Mouse (Mus musculus): ENCODE results near the gene Atg10. TPM values are rescaled to one million over a fixed set of nuclear protein-coding genes. Genes with fewer than 3 reads are reported as not detected.
A peak's percentile ranks its signal among the peaks of the same experiment; 100 is the strongest.

Atg10 gene
- polyA plus RNA-seq, 1 experiment from 2014 or later, result 12.8 TPM

DNA sequence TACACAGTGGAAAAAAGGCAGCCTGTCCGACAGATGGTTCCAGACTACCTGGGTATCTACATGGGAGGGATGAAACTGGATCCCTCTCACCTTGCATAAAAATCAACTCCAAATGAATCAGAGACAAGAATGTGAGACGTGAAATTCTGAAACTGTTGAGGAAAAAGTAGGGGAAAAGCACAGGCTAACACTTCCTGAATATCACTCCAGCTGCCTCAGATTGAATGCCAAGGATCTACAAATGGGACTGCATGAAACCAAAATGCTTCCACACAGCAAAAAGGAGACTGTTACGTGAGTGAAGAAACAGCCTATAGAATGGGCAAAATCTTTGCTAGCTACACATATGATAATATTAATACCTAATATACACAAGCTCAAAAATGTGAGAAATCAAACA is 238.4 kb downstream of the Atg10 start:
- WGBS, result 77% methylated on average over 3 of the region's 3 CpGs
- Histone ChIP-seq H3K4me3 (replicated peaks) (no peak overlapping the region), H3K4me2 (no peak overlapping the region), H3K27me3 (replicated peaks) (no peaks in the 10 kb centered on the region), H3K9ac (no peak overlapping the region), H3K27ac (no peak overlapping the region), H3K36me3 (no peaks in the 10 kb centered on the region), H3K4me1 (no peaks in the 10 kb centered on the region), H3K9me3 (no peaks in the 10 kb centered on the region)
- ATAC-seq (ENCODE audit: insufficient read depth, low FRiP score, low read depth), result no peak

DNA sequence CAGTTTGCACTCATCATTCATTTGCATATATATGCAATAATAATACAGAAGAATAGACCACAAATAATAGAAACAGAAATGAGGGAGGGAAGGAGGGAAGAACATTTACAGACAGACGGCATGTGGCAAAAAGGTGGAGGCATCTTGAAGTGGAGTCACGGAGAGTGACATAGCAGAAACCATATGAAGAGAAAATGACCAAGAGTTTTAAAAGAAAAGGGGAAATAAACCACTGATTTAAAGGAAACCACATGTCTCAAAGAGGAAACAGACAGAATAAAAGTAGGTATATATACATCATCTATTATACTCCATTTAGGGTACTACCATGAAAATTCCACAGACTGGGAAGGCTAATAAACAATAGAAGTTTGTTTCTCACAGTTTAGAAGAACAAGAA is 239.7 kb downstream of the Atg10 start:
- Histone ChIP-seq H3K9ac (no peak overlapping the region), H3K27me3 (replicated peaks) (no peaks in the 10 kb centered on the region), H3K27ac (no peak overlapping the region), H3K4me1 (no peaks in the 10 kb centered on the region), H3K36me3 (no peaks in the 10 kb centered on the region), H3K9me3 (no peaks in the 10 kb centered on the region), H3K4me2 (no peak overlapping the region), H3K4me3 (replicated peaks) (no peak overlapping the region)
- no peak for ATAC-seq (ENCODE audit: insufficient read depth, low FRiP score, low read depth)
- WGBS, result 66% methylated on average over 2 of the region's 2 CpGs

DNA sequence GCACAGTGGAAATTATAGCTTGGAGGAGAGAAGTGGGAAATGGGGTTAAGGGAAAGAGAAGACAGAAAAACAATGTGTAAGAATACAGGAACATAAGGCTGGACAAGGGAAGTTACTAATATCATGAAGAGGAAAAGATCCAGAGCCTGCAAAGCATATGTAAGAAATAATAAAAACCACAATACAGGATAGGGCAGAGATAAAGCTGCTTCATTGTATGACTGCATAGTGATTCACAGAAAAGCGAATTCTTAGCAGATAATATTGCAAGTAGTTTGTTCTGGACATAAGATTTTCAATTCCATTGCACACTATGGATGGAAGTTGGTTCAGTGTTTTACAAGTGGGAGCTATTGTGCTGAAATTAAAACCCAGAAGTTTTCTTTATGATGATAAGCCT is 242.0 kb downstream of the Atg10 start:
- ATAC-seq (ENCODE audit: insufficient read depth, low FRiP score, low read depth), result no peak
- WGBS, result 84% methylated on average over 1 of the region's 1 CpGs
- no peaks in the 10 kb centered on the region for H3K9me3 ChIP-seq
- H3K36me3 ChIP-seq, result no peaks in the 10 kb centered on the region
- no peaks in the 10 kb centered on the region for H3K27me3 ChIP-seq (replicated peaks)
- H3K4me1 ChIP-seq, result no peaks in the 10 kb centered on the region
- no peak overlapping the region for H3K27ac ChIP-seq
- no peak overlapping the region for H3K4me3 ChIP-seq (replicated peaks)
- H3K4me2 ChIP-seq, result no peak overlapping the region
- H3K9ac ChIP-seq, result no peak overlapping the region

DNA sequence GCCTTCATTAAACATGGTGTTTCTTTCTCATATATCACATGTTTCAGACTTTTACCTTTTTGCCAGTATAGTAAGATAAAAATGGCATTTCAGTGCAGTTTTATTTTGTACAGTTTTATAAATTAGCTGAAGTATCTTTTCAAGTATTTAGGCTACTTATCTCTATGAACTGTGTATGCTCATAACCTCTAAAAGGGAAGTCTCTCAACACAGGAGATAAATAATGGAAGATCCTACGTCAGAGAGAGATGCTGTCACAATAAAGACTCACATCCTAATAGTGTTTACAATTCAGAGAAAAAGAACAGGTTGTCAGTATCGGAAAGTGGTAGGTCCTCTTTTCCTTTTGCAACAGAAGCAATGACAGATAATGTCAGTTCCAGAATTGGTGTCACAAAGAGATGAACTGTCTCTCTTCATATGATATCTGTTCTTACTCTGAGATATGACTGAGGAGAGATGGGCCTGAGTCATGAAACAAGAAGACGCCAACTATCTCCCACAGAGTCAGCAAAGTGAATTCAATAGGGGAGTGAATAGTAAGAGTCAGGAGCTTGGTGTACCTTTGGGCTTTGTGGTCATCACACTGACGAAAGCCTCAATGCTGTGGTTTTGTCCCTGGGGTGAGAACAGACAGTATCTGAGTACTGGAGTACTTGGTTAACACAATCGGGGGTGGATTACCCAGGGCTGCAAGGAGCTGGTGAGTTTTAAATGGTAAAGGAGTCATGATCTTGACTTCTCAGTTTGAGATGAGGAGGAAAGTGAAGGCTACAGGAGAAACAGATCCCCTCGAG is 242.7 kb downstream of the Atg10 start:
- Histone ChIP-seq H3K27me3 (replicated peaks) (no peaks in the 10 kb centered on the region), H3K4me3 (replicated peaks) (no peak overlapping the region), H3K9ac (no peak overlapping the region), H3K4me2 (no peak overlapping the region), H3K4me1 (no peaks in the 10 kb centered on the region), H3K27ac (no peak overlapping the region), H3K36me3 (no peaks in the 10 kb centered on the region), H3K9me3 (no peaks in the 10 kb centered on the region)
- WGBS, result 70% methylated on average over 6 of the region's 6 CpGs
- ATAC-seq (ENCODE audit: insufficient read depth, low FRiP score, low read depth), result no peak

DNA sequence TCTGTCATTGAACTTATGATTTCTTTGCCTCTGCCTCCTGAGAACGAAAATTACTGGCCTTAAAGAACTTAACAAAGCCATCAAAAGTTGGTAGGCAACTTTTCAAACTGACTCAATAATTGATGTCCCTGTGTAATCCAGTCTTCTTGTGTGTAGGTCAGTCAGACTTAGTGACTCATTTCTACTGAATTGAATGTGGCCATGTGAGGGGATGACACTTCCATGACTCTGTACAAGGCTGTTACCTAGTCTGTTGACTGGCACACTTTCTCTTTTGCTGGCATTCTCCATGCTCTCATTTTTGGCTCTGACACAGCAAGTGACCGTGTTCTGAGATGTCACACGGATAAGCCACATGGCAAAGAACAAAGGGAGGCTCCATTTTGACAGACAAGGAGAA is 246.7 kb downstream of the Atg10 start:
- Histone ChIP-seq H3K4me2 (no peak overlapping the region), H3K27me3 (replicated peaks) (no peaks in the 10 kb centered on the region), H3K36me3 (no peaks in the 10 kb centered on the region), H3K4me3 (replicated peaks) (no peak overlapping the region), H3K4me1 (no peaks in the 10 kb centered on the region), H3K9ac (no peak overlapping the region), H3K27ac (no peak overlapping the region), H3K9me3 (no peaks in the 10 kb centered on the region)
- no peak for ATAC-seq (ENCODE audit: insufficient read depth, low FRiP score, low read depth)
- 85% methylated on average over 3 of the region's 3 CpGs for WGBS

GRCm38 (mm10) chr13:90973409-90973808 is 250.4 kb downstream of the Atg10 start:
- Histone ChIP-seq H3K4me2 (no peak overlapping the region), H3K9ac (no peak overlapping the region), H3K9me3 (no peaks in the 10 kb centered on the region), H3K36me3 (no peaks in the 10 kb centered on the region), H3K27me3 (replicated peaks) (no peaks in the 10 kb centered on the region), H3K27ac (no peak overlapping the region), H3K4me3 (replicated peaks) (no peak overlapping the region), H3K4me1 (no peaks in the 10 kb centered on the region)
- WGBS, result 53% methylated on average over 7 of the region's 7 CpGs
- ATAC-seq (ENCODE audit: insufficient read depth, low FRiP score, low read depth), result no peak

GRCm38 (mm10) chr13:90970259-90971017 is 253.3 kb downstream of the Atg10 start:
- Histone ChIP-seq H3K27ac (no peak overlapping the region), H3K9me3 (no peaks in the 10 kb centered on the region), H3K4me1 (no peaks in the 10 kb centered on the region), H3K9ac (no peak overlapping the region), H3K4me3 (replicated peaks) (no peak overlapping the region), H3K27me3 (replicated peaks) (no peaks in the 10 kb centered on the region), H3K4me2 (no peak overlapping the region), H3K36me3 (no peaks in the 10 kb centered on the region)
- WGBS, result 54% methylated on average over 10 of the region's 10 CpGs
- no peak for ATAC-seq (ENCODE audit: insufficient read depth, low FRiP score, low read depth)

DNA sequence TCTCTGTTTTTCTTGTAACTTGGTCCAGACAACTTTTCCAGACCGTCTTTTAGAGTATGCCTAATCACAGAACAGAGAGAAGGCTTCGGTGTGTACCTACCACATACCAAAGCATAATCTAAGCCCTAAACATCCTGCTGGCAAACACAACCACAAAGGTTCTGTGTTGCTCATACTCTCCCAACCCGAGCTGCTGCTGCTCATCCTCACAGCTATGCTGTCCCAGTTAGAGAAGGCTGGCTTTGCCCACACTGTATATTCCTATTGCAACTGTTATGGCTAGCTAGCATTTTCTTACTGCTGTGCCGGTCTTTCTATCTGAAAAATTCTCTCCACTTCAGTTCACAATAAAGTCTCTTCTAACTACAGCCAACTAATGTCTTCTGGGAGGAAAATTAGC is 254.8 kb downstream of the Atg10 start:
- H3K27me3 ChIP-seq (replicated peaks), result no peaks in the 10 kb centered on the region
- no peak overlapping the region for H3K4me2 ChIP-seq
- no peaks in the 10 kb centered on the region for H3K9me3 ChIP-seq
- no peak overlapping the region for H3K9ac ChIP-seq
- H3K27ac ChIP-seq, result no peak overlapping the region
- H3K4me1 ChIP-seq, result no peaks in the 10 kb centered on the region
- WGBS, result 72% methylated on average over 4 of the region's 4 CpGs
- ATAC-seq (ENCODE audit: insufficient read depth, low FRiP score, low read depth), result no peak
- no peaks in the 10 kb centered on the region for H3K36me3 ChIP-seq
- no peak overlapping the region for H3K4me3 ChIP-seq (replicated peaks)

GRCm38 (mm10) chr13:90967422-90967821 is 256.3 kb downstream of the Atg10 start:
- no peaks in the 10 kb centered on the region for H3K9me3 ChIP-seq
- no peak overlapping the region for H3K4me3 ChIP-seq (replicated peaks)
- no peaks in the 10 kb centered on the region for H3K36me3 ChIP-seq
- H3K4me2 ChIP-seq, result no peak overlapping the region
- H3K9ac ChIP-seq, result no peak overlapping the region
- H3K27me3 ChIP-seq (replicated peaks), result no peaks in the 10 kb centered on the region
- H3K4me1 ChIP-seq, result no peaks in the 10 kb centered on the region
- WGBS, result 10% methylated on average over 4 of the region's 4 CpGs
- no peak overlapping the region for H3K27ac ChIP-seq
- ATAC-seq (ENCODE audit: insufficient read depth, low FRiP score, low read depth), result peak; percentile 71; the same call in 1 of the 2 replicates

DNA sequence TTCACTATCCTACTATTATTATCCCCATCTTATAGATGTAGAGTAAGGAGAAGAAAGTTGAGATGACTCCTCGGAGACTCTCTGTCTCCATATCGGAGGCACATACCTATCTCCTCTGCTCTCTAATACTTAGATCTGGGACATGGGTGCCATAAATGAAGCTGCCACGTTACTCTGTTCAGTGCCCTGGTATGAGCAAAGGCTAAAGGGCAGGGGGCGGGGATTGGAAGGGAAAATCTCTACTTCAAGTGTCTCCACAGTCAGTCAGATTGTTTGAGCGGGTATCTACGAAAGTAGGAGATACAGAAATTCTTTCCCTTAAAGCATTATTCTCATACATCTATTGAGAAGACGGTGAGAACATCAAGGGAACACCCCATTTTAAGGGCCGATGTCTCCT is 257.8 kb downstream of the Atg10 start:
- H3K9me3 ChIP-seq, result no peaks in the 10 kb centered on the region
- H3K27ac ChIP-seq, result no peak overlapping the region
- H3K9ac ChIP-seq, result no peak overlapping the region
- 79% methylated on average over 8 of the region's 8 CpGs for WGBS
- no peaks in the 10 kb centered on the region for H3K4me1 ChIP-seq
- no peak overlapping the region for H3K4me2 ChIP-seq
- H3K27me3 ChIP-seq (replicated peaks), result no peaks in the 10 kb centered on the region
- no peak overlapping the region for H3K4me3 ChIP-seq (replicated peaks)
- ATAC-seq (ENCODE audit: insufficient read depth, low FRiP score, low read depth), result no peak
- H3K36me3 ChIP-seq, result no peaks in the 10 kb centered on the region

DNA sequence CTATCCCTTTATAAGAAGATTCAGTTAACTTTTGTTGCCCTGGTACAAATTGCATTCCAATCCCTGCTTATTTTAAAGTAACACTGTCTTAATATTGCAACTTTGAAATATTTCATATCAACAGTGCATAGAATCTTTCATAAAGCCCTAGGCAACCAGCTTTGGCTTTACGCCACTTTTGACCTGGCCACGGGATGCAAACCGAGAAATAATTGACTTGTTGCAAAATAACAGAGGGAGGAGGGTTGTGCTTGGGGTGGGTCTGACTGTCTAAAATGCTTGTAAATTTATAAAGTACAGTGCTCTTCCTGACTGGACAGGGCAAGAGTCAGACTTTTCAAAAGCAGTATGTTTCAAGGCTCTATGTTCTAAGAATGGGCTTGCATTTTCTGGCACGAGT is 259.3 kb downstream of the Atg10 start:
- H3K9ac ChIP-seq, result no peak overlapping the region
- WGBS, result 82% methylated on average over 4 of the region's 4 CpGs
- no peaks in the 10 kb centered on the region for H3K36me3 ChIP-seq
- no peak overlapping the region for H3K4me2 ChIP-seq
- no peak overlapping the region for H3K4me3 ChIP-seq (replicated peaks)
- no peak overlapping the region for H3K27ac ChIP-seq
- H3K4me1 ChIP-seq, result no peaks in the 10 kb centered on the region
- H3K9me3 ChIP-seq, result no peaks in the 10 kb centered on the region
- H3K27me3 ChIP-seq (replicated peaks), result no peaks in the 10 kb centered on the region
- ATAC-seq (ENCODE audit: insufficient read depth, low FRiP score, low read depth), result no peak

DNA sequence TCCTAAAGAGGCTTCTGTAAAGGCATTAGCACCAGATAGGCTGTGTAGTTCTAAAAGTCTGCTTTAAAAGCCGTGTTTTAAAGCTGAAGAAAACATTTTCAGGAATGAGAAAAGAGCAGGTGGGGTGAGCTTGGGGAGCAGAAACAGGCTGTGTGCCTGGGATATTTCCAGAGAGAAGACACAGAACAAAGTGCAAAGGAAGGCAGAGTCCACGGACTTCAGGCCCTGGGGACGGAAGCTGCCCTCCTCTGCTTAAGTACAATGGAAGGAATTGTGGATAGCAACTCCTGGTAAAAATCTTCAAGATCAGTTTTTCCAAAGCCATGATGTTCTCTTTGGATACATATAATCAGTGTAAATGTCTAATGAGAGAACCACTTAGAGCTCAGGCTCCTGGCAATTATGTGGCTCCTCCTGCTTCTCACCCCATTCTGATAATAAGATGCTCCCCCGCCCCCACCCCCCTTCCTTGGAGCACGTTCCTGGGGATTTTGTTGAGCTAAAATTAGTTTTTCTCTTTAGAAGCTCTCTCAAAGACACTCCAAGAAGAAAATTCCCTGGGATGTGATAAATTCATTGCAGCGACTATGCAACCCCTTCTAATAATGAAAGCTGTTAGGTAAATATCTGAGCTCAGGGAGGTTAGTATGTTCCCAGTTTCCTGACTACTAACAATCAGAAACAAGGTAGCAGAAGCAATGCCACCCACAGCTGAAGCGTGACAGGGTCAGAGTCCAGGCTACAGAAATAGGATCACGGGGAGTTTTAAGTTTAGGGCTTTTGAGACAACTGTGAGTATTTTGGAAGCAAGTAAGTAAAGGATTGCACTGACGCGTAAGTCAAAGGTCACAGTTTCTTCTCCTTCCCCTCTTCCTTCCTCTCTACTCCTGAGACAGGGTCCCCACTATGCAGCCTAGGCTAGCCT is 260.7 kb downstream of the Atg10 start:
- no peak overlapping the region for H3K9ac ChIP-seq
- no peaks in the 10 kb centered on the region for H3K36me3 ChIP-seq
- H3K4me1 ChIP-seq, result no peaks in the 10 kb centered on the region
- H3K9me3 ChIP-seq, result no peaks in the 10 kb centered on the region
- no peak overlapping the region for H3K27ac ChIP-seq
- H3K27me3 ChIP-seq (replicated peaks), result no peaks in the 10 kb centered on the region
- 62% methylated on average over 10 of the region's 10 CpGs for WGBS
- no peak overlapping the region for H3K4me2 ChIP-seq
- ATAC-seq (ENCODE audit: insufficient read depth, low FRiP score, low read depth), result no peak
- H3K4me3 ChIP-seq (replicated peaks), result no peak overlapping the region

All from stomach, embryonic 15.5 days (tissue).